Mouse (Mus musculus) testis, adult 2 months (tissue): Measurements from ENCODE around the gene Man1c1.

ENCODE experiments used
- CTCF ChIP-seq: fragments of 200-500 bp; IDR thresholded peaks from 2 replicates; pipeline ENCODE4 v1.5.1; 2012; ENCODE audit warnings: low read depth, mild to moderate bottlenecking, inconsistent platforms, low read length, moderate library complexity; ENCODE audit not compliant: control insufficient read depth, insufficient read depth, insufficient replicate concordance
- POLR2A ChIP-seq: fragments of 200-500 bp; IDR thresholded peaks from 2 replicates; pipeline ENCODE4 v1.6.1; 2012; ENCODE audit warnings: low read depth, mild to moderate bottlenecking, inconsistent platforms, low read length, moderate library complexity; ENCODE audit not compliant: control insufficient read depth

GRCm38 (mm10) chr4:134634001-134634400 is 70.1 kb downstream of the Man1c1 start:
- TF ChIP-seq POLR2A (no peak), CTCF (no peak)
